Mouse (Mus musculus) neutrophil, adult 59 days (primary cell): Measurements from ENCODE around the gene Gja5. TPM values are rescaled to one million over a fixed set of nuclear protein-coding genes. Genes with fewer than 3 reads are reported as not detected.

ENCODE experiments used
- total RNA-seq, 2 experiments: library from RNA; stranded (reverse); gene quantifications; 1 replicate in 1 of 2; 2 replicates in 1 of 2; pipeline ENCODE4 v1.2.4; 2023

Gja5 gene
- under 1 TPM; 0.11 to 0.36 TPM for total RNA-seq

GRCm38 (mm10) chr3:96904393-96904792, at the start of gene Gja5:
TSS of gene Gja5 (plus strand) at chr3:96904693.

GRCm38 (mm10) chr3:96904851-96905541, 503 bp downstream of the Gja5 start, which contains the start of gene Gpr89:
TSS of gene Gpr89 (minus strand) at chr3:96905346.

GRCm38 (mm10) chr3:96925920-96926319, 21.4 kb downstream of the Gja5 start, which contains the start of gene Gja8:
TSS of gene Gja8 (minus strand) at chr3:96926020.

Other genes with a start within 250 kb of the Gja5 start
- gene Ankrd35, start 234.6 kb upstream of the Gja5 start, total RNA-seq, result not detected
- gene Pias3, start 208.3 kb upstream of the Gja5 start, total RNA-seq, result 10 to 100 TPM; 38.8 to 48.2 TPM
- gene Nudt17, start 196.1 kb upstream of the Gja5 start, total RNA-seq, result 1 to 10 TPM; 1.8 to 2.1 TPM
- 10 to 100 TPM; 38.8 to 45.6 TPM for gene Polr3c, start 177.1 kb upstream of the Gja5 start, total RNA-seq
- 10 to 100 TPM; 68.9 to 71.1 TPM for gene Rnf115, start 177.0 kb upstream of the Gja5 start, total RNA-seq
- not detected for gene Pdzk1, start 75.4 kb upstream of the Gja5 start, total RNA-seq
- gene Cd160, start 75.3 kb upstream of the Gja5 start, total RNA-seq, result not detected
- gene Gpr89, start 653 bp downstream of the Gja5 start, total RNA-seq, result 1 to 10 TPM; 6.9 to 8.3 TPM
- not detected for gene Gja8, start 21.3 kb downstream of the Gja5 start, total RNA-seq